Mouse (Mus musculus): ENCODE measurements around the gene Hlcs. TPM values are rescaled to one million over a fixed set of nuclear protein-coding genes. Genes with fewer than 3 reads are reported as not detected.

The Hlcs gene
- total RNA-seq, 2 experiments from 2014 or later = 7.3 to 9.1 TPM

DNA sequence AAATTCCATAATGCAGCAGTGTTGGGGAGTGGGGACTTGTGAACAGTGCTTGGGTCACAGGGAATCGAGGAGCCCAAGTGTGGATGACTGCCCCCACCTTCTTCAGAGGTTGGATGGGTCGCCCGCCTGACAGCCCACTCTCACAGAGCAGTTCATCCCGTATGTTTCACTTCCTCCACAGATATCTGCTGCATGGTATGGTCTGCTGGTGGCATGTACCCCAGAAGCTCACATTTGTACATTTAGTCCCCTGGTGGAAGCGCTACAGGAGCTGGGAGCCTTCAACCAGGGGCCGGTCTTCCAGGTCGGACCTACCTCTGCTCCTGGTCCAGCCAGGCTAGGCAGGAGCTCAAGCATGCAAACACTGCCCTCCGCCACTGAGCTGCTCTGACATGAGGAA is 66.4 kb downstream of the Hlcs start:
- DNase-seq = no peak

DNA sequence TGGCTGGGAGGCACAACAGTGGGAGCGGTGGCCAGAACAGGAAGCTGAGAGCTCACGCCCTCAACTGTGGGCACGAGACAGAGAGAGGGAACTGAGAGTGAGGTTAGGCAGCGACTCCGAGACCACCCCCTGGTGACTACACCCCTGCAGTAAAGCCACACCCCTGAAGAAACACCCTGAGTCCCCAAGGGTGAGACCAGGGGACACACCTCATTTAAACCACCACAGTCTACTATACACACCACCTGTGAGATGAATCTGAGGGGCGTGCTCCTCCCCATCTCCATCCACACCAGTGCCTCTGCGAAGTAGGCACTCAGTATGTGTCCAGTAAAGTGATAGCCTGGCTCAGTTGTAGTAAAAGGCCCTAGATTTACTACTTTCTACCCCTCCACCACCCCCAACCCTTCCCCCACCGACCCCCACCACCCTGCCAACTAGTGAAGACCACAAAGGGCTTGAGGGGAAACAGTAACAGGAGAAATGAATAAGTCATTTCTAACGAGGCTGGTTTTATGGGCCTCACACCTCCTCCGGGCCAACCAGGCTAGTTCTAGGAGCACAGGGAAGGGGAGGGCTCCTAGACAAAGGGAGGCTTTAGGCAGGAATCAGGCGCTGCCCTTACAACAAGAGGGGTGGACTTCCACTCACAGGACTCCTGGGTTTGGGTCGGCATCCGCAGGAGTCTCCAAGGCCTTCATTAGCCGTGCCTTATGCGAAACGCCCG is 67.2 kb downstream of the Hlcs start:
- DNase-seq = peak in 1 of 2 experiments; percentile 56

DNA sequence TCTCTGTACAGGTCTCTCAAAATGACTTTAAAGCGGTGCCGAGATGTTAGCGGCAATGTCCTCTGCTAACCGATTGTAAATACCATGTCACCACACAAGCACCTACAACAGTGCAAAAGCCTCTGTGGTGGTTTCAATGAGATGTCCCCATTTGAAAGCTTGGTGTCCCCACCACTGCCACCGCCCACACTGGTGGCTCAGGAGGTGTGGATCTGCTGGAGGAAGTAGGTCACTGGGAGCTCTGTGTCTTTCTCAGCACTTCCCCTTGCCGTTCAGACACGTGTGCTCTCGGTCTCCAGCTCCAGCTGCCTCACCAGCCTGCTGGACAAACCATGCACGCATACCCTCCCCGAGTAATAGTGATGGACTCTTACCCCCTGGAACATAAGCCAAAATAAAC is 72.2 kb downstream of the Hlcs start:
- DNase-seq = peak in 1 of 2 experiments; percentile 53

DNA sequence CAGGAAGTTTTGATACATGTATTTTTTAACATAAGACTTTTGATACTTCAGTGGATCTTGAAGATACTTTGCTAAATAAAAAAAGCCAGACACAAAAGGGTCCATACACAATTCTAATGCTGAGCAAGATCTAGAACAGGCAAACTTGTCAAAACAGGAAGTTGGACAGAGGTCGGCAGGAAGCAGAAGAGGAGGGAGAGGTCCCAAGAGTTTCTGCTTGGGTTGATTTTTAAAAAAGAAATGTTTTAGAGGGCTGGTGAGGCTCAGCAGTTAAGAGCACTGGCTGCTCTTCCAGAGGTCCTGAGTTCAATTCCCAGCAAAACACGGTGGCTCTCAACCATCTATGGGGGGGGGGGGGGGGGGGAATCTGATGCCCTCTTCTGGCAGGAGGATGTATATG is 73.2 kb downstream of the Hlcs start:
- no peak for DNase-seq

DNA sequence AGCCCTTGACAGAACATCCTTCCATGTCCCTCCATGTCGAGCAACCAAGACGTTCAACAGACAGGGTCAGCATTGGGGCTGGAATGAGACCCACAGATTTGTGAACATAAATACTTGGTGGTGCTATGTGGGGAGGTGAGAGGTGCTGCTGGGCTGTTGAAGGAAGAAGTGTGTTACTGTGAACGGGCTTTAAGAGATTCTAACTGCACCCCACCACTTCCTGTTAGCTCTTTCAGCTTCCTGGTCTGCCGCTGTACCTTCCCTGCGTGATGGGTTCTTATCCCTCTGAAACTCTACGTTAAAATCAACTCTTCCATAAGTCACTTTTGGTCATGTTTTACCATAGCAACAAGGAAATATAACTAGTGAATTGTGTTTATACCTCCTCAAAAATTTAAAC is 73.8 kb downstream of the Hlcs start:
- no peak for DNase-seq

DNA sequence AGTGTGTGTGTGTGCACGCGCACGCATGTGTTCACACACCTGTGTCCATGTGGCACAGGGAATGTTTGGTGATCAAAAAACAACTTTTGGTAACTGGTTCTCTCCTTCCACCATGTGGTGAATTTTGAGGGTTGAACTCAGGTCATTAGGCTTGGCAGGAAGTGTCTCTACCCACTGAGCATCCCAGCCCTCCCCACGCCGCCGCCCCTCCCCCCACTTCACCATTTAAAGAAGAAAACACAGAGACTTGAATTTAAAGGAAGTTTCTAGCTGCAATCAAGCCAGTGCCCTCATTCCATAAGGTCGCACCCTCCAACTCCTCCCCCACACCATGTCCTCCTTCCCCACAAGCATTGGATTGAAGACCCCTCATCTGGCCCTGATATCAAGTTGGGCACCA is 74.2 kb downstream of the Hlcs start:
- DNase-seq = no peak

DNA sequence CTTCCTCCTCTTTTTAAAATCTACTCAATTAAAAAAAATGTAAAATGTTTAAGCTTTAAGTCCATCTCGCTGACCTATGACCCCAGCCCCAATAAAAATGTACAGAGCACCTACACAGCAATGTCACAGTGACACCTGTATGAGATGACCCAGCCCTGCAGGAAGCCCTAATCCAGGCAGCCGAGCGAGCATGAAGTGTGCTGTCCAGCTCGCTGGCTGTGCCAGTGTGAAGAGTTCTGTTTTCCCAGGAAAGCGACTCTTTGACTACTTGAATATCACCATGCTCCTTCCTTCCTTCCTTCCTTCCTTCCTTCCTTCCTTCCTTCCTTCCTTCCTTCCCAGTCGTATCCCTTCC is 76.3 kb downstream of the Hlcs start:
- DNase-seq = no peak

DNA sequence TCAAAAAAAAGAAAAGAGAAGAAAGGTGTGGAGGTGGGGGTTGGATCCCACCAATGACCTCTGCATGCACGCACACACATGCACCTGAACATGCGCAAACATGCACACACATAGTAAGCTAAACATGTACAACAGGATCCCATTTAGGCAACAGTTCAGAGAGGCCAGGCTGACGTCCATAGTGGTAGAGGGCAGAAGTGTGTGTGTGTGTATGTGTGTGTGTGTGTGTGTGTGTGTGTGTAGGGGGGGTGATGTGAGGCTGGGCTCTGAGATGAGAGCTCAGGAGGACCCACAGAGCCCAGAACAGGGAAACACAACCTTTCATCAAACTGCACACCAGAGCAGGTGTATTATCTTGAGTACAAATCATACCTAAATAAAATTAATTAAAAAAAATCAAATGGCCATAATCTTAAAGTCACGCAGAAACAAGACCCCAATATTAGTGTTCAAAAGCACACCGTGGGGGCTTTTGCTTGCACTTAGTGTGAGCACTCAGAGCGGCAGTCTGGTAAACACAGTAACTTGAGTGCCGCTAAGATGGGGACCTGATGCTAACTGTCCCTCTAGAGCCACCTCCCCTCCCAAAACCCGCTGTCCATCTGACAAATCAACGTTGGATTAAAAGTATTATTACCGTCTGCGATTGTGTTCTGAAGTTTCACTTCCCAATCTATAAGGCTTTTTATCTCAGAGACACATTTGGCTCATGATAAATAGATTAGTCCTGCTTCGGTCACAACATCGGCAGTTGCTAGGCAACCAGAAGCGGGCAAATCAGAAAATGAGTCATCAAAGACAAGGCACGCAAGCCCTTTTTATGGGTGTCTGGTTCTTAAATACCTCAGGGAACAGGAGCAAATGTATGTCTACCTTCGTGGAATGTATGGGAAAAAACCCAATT is 76.9 kb downstream of the Hlcs start:
- DNase-seq = no peak

DNA sequence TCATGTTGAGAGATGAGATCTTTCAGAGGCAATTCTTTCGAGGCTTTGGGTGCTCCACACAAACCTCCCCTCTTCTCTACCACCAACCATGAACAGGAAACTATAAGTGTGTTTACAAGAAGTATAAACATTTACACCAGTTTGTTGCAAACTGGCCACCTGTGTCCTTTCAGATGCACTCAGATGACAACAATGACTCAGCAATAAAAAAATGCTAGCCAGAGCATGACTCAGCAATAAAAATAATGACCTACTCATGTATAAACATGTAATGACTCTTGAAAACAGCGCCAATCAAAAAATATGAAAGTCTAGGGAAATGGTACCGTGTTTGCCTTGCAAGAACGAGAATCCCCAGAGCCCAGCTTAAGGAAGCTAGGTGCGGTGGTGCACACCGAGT is 77.7 kb downstream of the Hlcs start:
- DNase-seq = no peak

DNA sequence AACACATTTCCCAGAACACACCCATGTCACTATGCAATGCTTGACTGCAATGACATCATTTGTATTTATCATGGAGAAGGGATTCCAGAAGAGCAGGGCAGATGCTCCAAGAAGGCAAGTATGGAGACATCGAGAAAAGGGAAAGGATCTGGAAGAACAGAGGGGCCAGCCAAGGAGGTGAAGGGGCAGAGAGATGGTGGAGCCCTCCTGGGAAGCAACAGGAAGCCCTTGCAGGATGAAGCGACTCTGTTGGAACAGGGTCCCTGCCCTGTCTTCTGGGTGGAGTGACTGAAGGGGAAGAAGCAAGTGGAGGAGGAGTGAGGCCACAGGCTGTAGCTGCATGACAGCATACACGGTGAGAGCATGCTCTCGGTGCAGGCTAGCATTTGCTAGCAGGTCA is 79.2 kb downstream of the Hlcs start:
- no peak for DNase-seq

DNA sequence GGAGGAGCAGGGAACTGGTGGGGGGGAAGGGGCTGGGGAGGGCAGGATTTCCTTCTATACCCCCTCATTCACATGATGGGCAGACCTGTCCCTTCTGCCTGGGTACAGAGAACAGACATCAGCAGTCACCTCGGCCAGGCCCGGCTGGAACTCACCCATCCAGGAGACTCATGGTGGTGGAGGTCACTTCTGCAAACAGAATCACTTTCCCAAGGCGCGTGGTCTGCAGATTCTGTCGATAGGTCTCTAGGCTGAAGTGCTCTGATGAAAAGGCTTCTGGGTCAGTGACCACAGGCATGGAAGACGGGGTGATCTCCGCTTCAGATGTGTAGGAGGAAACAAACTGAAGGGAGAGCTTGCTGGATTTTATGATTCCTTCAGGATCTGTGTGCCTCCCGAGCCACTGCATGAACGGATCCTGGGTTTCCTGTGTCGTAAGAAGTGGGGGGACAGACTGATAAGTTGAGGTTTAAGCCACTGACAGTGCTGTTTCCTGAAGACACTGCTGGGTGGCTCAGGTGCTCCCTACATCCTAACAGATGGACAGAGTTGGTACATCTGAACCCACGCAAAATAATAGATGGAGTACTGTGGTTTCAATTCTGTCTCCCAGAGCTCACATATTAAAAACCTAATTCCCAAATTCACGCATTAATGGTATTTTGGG is 82.3 kb downstream of the Hlcs start:
- no peak for DNase-seq

DNA sequence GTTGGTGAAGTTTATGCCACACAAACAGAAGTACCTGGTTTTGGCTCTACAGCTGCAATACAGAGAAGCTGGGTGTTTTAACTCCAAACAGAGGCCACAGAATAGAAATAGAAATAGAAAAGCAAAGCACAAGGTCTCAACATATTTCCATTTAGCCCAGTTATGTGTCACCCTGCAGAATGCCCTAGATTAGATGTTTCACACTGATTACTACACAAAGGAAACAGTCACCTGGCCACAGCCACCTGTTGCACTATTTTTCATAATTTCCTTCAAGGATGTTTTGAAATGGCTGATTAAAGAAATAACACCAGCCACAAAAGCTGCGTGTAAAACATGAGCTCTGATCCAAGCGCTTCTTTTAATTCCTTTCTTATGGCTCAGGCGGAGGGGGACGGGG is 82.9 kb downstream of the Hlcs start:
- no peak for DNase-seq

DNA sequence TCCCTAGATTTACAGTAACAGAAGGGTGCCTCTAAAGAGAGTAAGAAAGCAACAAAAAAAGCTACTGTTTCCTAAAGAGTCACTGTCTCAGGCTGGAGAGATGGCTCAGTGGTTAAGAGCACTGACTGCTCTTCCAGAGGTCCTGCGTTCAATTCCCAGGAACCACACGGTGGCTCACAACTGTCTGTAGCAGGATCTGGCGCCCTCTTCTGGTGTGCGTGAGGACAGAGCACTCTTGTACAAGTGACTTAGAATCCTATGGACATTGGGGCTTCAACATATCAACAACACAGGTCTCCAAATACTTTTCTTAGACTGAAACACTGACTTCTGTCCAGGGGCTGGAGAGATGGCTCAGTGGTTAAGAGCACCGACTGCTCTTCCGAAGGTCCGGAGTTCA is 83.5 kb downstream of the Hlcs start:
- no peak for DNase-seq

DNA sequence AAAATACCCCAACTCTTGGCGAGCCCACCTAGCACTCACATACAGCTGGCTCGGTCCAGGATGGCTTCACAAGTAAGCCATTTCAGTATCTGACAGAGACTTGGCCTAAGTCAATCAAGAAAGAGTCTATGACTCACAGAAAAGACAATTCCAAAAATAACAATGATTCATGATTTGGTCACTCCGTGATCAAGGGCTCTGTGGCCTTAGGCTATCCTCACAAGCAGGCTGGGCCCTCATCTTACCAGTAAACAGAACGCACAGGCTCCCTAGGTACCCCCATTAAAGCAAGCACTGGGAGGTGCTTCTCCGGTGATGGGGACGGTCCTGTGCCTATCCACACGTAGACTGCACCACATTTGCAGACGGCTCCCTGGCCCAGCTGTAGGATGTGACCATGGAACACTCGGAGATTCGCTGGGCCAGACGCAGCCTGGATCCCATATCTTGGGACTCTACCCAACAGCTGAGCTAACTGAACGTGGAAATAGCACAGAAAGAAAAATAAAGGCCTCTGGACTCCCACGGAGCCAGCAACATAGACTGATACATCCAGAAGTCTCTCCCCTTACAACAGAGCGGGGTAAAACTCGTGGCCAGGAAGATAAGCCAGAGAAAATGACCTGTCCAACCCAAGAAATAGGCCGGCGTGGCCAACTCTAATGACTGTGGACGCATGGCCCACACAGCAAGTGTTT is 84.4 kb downstream of the Hlcs start:
- peak; percentile 55 to 60 for DNase-seq

DNA sequence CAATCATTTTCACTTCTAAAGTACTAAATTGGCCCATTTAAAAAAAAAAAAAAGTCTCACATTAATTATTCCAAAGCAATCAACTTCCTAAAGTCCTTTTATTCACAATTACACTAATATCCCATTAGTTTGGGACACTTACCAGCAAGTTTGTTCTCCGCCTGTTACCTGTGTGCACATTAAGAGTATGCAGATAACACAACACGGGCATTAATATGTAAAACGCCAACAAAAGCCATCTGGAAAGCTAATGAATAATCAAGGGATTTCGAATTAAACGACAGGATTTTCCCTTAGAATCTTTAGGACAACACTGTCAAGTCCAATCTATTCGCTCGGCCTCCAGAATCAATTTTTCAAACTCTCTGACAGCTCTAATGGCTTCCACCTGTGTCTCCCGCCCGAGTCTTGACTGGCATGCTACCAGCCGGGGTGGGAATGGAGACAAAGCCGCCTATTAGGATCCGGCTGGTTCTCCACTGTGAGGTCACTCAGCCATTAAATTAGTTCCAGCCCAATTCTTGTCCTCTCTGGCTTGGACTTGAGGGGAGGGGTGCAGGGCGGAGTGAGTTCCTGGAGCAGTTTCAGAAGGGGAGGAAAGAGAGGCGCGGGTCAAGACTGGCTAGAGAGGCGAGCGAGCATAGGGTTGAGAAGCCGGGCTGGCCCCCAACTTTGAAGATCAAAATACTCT is 85.9 kb downstream of the Hlcs start:
- DNase-seq = peak; percentile 72 to 76

DNA sequence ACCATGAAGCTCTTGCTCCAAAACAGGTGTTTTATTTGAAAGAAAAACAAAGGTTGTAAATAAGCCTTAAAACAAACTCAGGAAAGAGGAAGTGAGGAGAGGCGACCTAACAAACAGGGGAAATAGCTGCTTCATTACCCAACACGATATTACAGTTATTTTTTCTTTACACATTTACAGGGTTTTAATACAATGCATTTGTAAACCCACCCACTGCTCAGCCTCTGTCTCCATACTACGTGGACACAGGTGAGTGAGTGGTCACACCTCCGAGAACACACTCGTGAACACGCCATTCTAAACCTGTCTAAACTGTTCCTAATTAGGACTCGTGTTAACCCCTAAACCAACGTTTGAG is 90.0 kb downstream of the Hlcs start:
- no peak for DNase-seq

DNA sequence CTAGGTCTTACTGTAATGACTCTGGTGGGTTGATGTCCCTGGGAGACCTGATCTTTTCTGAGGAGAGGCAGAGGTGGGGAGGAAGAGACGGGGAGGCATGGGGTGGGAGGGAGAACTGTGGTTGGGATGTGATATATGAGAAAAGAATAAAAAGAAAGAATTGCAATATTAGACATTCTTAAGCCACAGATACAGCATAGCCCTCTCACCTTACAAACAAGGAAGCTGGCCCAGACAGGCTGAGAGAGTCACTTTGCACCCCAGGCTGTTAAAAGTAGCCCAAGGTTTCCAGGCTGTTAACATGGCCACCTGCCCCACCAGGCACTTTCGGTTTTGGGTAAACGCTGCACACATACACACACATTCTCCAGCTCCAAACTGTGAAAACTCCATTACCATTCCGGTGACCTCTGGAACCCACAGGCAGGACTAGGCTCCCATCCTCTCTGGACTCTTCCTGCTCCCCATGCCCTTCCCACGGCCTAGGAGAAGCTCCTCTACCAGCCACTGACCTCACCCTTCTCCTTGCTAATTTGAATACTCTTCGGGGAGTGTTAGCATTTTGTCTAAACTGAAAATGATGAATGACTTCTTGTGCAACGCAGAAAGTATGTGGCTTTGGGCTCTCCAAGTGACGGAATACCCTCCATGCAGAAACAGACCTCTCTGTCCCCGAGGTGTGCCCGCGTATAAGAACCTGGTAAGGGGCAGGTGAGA is 90.6 kb downstream of the Hlcs start:
- no peak for DNase-seq

DNA sequence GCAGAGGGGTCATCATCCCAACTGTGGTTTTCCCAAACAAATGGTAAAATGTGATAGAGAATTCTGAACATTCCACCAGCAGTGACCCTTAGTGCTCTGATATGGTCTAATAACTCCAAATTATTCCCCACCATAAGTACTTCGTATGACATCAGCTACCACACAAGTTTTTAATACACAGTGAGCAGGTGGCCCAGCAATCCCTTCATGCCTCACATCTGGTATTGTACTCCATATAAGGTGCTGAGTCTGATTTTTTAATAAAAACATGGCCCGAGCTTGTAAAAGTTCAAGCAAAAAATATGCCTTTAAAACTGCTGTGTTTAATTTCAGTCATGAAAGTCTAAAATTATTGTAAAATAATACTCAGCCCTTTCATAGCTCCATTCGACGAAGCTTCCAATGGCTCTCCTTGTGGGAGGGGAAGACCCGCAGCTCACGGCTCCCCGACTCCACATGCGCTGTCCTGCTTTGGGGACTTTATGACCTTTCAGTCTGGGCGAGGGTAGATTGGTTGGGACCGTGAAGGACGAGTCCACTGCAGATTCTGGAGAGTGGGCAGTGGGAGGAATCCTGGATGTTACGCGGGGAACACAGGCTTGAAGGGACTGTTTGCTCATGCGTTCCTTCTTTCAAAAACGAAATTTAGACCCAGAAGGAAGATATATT is 102.5 kb downstream of the Hlcs start:
- DNase-seq = no peak

DNA sequence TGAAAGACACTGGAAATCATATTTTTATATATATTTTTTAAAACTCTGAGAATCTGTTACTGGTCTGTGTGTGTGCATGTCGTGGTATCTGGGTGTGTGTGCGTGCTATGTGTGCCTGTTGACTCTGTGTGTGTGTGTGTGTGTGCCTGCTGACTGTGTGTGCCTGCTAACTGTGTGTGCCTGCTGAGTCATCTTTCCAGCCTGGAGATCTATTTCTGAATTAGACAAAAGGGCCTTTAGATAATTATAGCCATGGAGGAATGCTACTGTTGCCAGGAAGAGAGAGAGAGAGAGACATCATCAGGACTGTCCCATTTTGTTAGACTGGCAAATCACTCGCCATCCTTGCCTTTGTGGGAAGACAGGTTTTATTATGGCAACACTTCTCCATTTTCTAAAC is 103.7 kb downstream of the Hlcs start:
- peak; percentile 43 to 54 for DNase-seq

DNA sequence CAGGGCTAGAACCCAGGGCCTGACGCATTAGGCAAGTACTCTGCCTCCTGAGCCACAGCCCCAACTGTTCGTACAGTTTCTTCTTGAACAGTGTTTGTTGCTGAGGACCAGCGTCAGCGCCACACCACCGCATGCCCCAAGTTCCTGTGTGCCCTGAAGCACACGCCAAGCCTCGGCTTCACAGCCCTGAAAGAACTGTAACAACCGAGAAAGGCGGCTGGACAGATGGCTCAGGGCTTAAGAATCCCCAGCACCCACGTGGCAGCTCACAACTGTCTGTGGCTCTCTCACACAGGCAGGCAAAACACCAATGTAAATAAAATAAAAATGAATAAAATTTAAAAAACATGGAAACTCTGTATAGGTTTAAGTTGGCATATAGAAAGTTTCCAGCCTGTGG is 104.5 kb downstream of the Hlcs start:
- no peak for DNase-seq

DNA sequence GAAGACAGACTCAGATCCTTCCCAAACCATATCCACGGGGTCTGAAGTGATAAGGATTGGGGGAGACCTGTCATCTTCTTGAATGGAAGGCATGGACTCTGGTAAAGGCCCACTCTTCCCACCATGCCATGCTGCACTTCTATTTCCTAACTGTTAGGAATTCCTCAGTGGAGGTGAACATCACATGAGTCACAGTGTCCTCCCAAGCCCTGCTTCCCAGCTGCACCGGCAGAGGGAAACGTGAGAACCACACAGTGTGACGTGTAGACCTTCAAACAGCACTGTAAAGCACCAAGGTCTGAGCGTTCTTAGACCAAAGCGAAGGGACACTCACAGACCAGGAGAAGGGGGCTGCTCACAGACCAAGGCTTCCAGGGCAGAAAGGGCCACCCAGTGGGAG is 105.2 kb downstream of the Hlcs start:
- DNase-seq = no peak
